Mouse (Mus musculus) spleen, embryonic (tissue): ENCODE measurements around the gene Eps8.

Source experiments
- CTCF ChIA-PET: fragments of 350-600 bp; sonication (Branson Sonifier 250); formaldehyde crosslinking; loops from one replicate; lab custom pipeline; 2022; lab: Charles Lee

Eps8 gene

GRCm38 (mm10) chr6:137519529-137520342 lies 134.9 kb downstream of the Eps8 start:
- CTCF ChIA-PET: no interaction called here

GRCm38 (mm10) chr6:137514872-137515271 lies 139.8 kb downstream of the Eps8 start:
- CTCF ChIA-PET: no interaction called here

- CTCF ChIA-PET: no interaction called here
Measured at GRCm38 (mm10) chr6:137512753-137513152, 141.9 kb downstream of the Eps8 start.

- CTCF ChIA-PET: no interaction called here
Measured at GRCm38 (mm10) chr6:137509341-137510045, 145.2 kb downstream of the Eps8 start.

GRCm38 (mm10) chr6:137508936-137509335 lies 145.7 kb downstream of the Eps8 start:
- CTCF ChIA-PET: no interaction called here

GRCm38 (mm10) chr6:137506563-137506962 lies 148.1 kb downstream of the Eps8 start:
- CTCF ChIA-PET: no interaction called here

GRCm38 (mm10) chr6:137505555-137506227 lies 149.0 kb downstream of the Eps8 start:
- CTCF ChIA-PET: no interaction called here

GRCm38 (mm10) chr6:137504052-137504451 lies 150.6 kb downstream of the Eps8 start:
- CTCF ChIA-PET: no interaction called here

- CTCF ChIA-PET: no interaction called here
Measured at GRCm38 (mm10) chr6:137503462-137503861, 151.2 kb downstream of the Eps8 start.

GRCm38 (mm10) chr6:137503009-137503408 lies 151.7 kb downstream of the Eps8 start:
- CTCF ChIA-PET: no interaction called here

GRCm38 (mm10) chr6:137498781-137499180 lies 155.9 kb downstream of the Eps8 start:
- CTCF ChIA-PET: no interaction called here

GRCm38 (mm10) chr6:137497208-137497835 lies 157.4 kb downstream of the Eps8 start:
- CTCF ChIA-PET: no interaction called here

GRCm38 (mm10) chr6:137496562-137496961 lies 158.1 kb downstream of the Eps8 start:
- CTCF ChIA-PET: no interaction called here

GRCm38 (mm10) chr6:137495233-137495632 lies 159.4 kb downstream of the Eps8 start:
- CTCF ChIA-PET: no interaction called here

- CTCF ChIA-PET: no interaction called here
Measured at GRCm38 (mm10) chr6:137494801-137495200, 159.9 kb downstream of the Eps8 start.

- CTCF ChIA-PET: no interaction called here
Measured at GRCm38 (mm10) chr6:137494136-137494475, 160.6 kb downstream of the Eps8 start.

GRCm38 (mm10) chr6:137493211-137494135 lies 161.2 kb downstream of the Eps8 start:
- CTCF ChIA-PET: no interaction called here

GRCm38 (mm10) chr6:137492582-137492981 lies 162.1 kb downstream of the Eps8 start:
- CTCF ChIA-PET: no interaction called here

GRCm38 (mm10) chr6:137491659-137492058 lies 163.0 kb downstream of the Eps8 start:
- CTCF ChIA-PET: no interaction called here

GRCm38 (mm10) chr6:137490115-137490514 lies 164.6 kb downstream of the Eps8 start:
- CTCF ChIA-PET: no interaction called here

GRCm38 (mm10) chr6:137487443-137487842 lies 167.2 kb downstream of the Eps8 start:
- CTCF ChIA-PET: no interaction called here
